Mouse (Mus musculus): ENCODE measurements at regions not wholly inside any gene's neighbourhood (a gene's known extent, or its start where the extent isn't known, plus 50 kb on each side); places are given as distances from the start of the nearest gene placed in this dataset.

GRCm38 (mm10) chr16:76120712-76121111 is 98.6 kb upstream of the Samsn1 start:
- TF ChIP-seq TAL1 (IDR thresholded peaks at IDR 0.05; ENCODE audit: low read length) (no peak), GATA1 (IDR thresholded peaks at IDR 0.05; ENCODE audit: low read length) (no peak)

Measured in erythroblast, embryonic 14.5 days (primary cell).